Mouse (Mus musculus): Measurements from ENCODE around the gene Stfa1. TPM values are rescaled to one million over a fixed set of nuclear protein-coding genes. Genes with fewer than 3 reads are reported as not detected.
"Not testable (repeated sequence)": the region's sequence is repeated elsewhere in the genome, so short reads cannot be mapped to it uniquely, and the experiment has no call there.

Gene Stfa1
- polyA plus RNA-seq (2014; fragmentation: Nextera tagmentation; extraction: Ambion mirVana) = 55.5 TPM in 2 replicates

GRCm38 (mm10) chr16:36276796-36277195 lies at the start of gene Stfa1:
Gene Stfa1, plus strand, starts transcription at chr16:36276951.
- not testable (repeated sequence) for H3K4me1 ChIP-seq (replicated peaks; ENCODE audit: control insufficient read depth, insufficient read depth, low read length); DNase-seq (ENCODE audit: low spot score); H3K4me3 ChIP-seq (ENCODE audit: low read depth, low read length); H3K9me3 ChIP-seq (ENCODE audit: control insufficient read depth, low read length); ATAC-seq (replicated peaks; ENCODE audit: low FRiP score); H3K9ac ChIP-seq (ENCODE audit: low read depth, low read length); H3K36me3 ChIP-seq (ENCODE audit: control insufficient read depth, insufficient read depth, low read length); H3K27ac ChIP-seq (ENCODE audit: low read depth, low read length); H3K4me2 ChIP-seq; H3K27me3 ChIP-seq (replicated peaks; ENCODE audit: control insufficient read depth, insufficient read depth, low read length)
- WGBS = 77% methylated on average over 4 of the region's 4 CpGs

GRCm38 (mm10) chr16:36260585-36260984 lies 16.2 kb upstream of the Stfa1 start:
- H3K4me3 ChIP-seq (ENCODE audit: low read depth, low read length); H3K27ac ChIP-seq (ENCODE audit: low read depth, low read length); ATAC-seq (replicated peaks; ENCODE audit: low FRiP score); H3K4me2 ChIP-seq; DNase-seq (ENCODE audit: low spot score); H3K9ac ChIP-seq (ENCODE audit: low read depth, low read length); H3K27me3 ChIP-seq (replicated peaks; ENCODE audit: control insufficient read depth, insufficient read depth, low read length); H3K9me3 ChIP-seq (ENCODE audit: control insufficient read depth, low read length); H3K36me3 ChIP-seq (ENCODE audit: control insufficient read depth, insufficient read depth, low read length); H3K4me1 ChIP-seq (replicated peaks; ENCODE audit: control insufficient read depth, insufficient read depth, low read length): not testable (repeated sequence)

- no peak overlapping the region for H3K27ac ChIP-seq (ENCODE audit: low read depth, low read length)
- H3K9me3 ChIP-seq (ENCODE audit: control insufficient read depth, low read length) = no peaks in the 10 kb centered on the region
- ATAC-seq (replicated peaks; ENCODE audit: low FRiP score) (no peak), DNase-seq (ENCODE audit: low spot score) (no peak)
- no peak overlapping the region for H3K4me2 ChIP-seq
- H3K4me1 ChIP-seq (replicated peaks; ENCODE audit: control insufficient read depth, insufficient read depth, low read length) = no peaks in the 10 kb centered on the region
- H3K9ac ChIP-seq (ENCODE audit: low read depth, low read length) = no peak overlapping the region
- 73% methylated on average over 4 of the region's 4 CpGs for WGBS
- no peaks in the 10 kb centered on the region for H3K27me3 ChIP-seq (replicated peaks; ENCODE audit: control insufficient read depth, insufficient read depth, low read length)
- no peaks in the 10 kb centered on the region for H3K36me3 ChIP-seq (ENCODE audit: control insufficient read depth, insufficient read depth, low read length)
- no peak overlapping the region for H3K4me3 ChIP-seq (ENCODE audit: low read depth, low read length)
These were observed 12.4 kb downstream of the Stfa1 start for GRCm38 (mm10) chr16:36289140-36289539.

GRCm38 (mm10) chr16:36307631-36308030 lies 30.9 kb downstream of the Stfa1 start:
- Histone ChIP-seq H3K36me3 (ENCODE audit: control insufficient read depth, insufficient read depth, low read length) (no peaks in the 10 kb centered on the region), H3K9me3 (ENCODE audit: control insufficient read depth, low read length) (no peaks in the 10 kb centered on the region), H3K4me2 (no peak overlapping the region), H3K4me1 (replicated peaks; ENCODE audit: control insufficient read depth, insufficient read depth, low read length) (no peaks in the 10 kb centered on the region), H3K27me3 (replicated peaks; ENCODE audit: control insufficient read depth, insufficient read depth, low read length) (no peaks in the 10 kb centered on the region), H3K9ac (ENCODE audit: low read depth, low read length) (no peak overlapping the region), H3K27ac (ENCODE audit: low read depth, low read length) (no peak overlapping the region), H3K4me3 (ENCODE audit: low read depth, low read length) (no peak overlapping the region)
- DNase-seq (ENCODE audit: low spot score) (no peak), ATAC-seq (replicated peaks; ENCODE audit: low FRiP score) (no peak)
- 53% methylated on average over 4 of the region's 4 CpGs for WGBS

GRCm38 (mm10) chr16:36316111-36316510 lies 39.4 kb downstream of the Stfa1 start:
- DNase-seq (ENCODE audit: low spot score); H3K36me3 ChIP-seq (ENCODE audit: control insufficient read depth, insufficient read depth, low read length); H3K9me3 ChIP-seq (ENCODE audit: control insufficient read depth, low read length); ATAC-seq (replicated peaks; ENCODE audit: low FRiP score); H3K4me1 ChIP-seq (replicated peaks; ENCODE audit: control insufficient read depth, insufficient read depth, low read length); H3K4me2 ChIP-seq; H3K27me3 ChIP-seq (replicated peaks; ENCODE audit: control insufficient read depth, insufficient read depth, low read length); H3K27ac ChIP-seq (ENCODE audit: low read depth, low read length); H3K4me3 ChIP-seq (ENCODE audit: low read depth, low read length); H3K9ac ChIP-seq (ENCODE audit: low read depth, low read length): not testable (repeated sequence)
- WGBS = 84% methylated on average over 6 of the region's 6 CpGs

- Histone ChIP-seq H3K9me3 (ENCODE audit: control insufficient read depth, low read length) (no peaks in the 10 kb centered on the region), H3K9ac (ENCODE audit: low read depth, low read length) (no peak overlapping the region), H3K27ac (ENCODE audit: low read depth, low read length) (no peak overlapping the region), H3K27me3 (replicated peaks; ENCODE audit: control insufficient read depth, insufficient read depth, low read length) (no peaks in the 10 kb centered on the region), H3K4me2 (no peak overlapping the region), H3K4me1 (replicated peaks; ENCODE audit: control insufficient read depth, insufficient read depth, low read length) (no peaks in the 10 kb centered on the region), H3K4me3 (ENCODE audit: low read depth, low read length) (no peak overlapping the region), H3K36me3 (ENCODE audit: control insufficient read depth, insufficient read depth, low read length) (no peaks in the 10 kb centered on the region)
- no peak for DNase-seq (ENCODE audit: low spot score)
- ATAC-seq (replicated peaks; ENCODE audit: low FRiP score) = no peak
These were observed 42.5 kb downstream of the Stfa1 start for GRCm38 (mm10) chr16:36319286-36319685.

GRCm38 (mm10) chr16:36334232-36334631 lies 57.5 kb downstream of the Stfa1 start, which contains the start of gene BC117090:
Gene BC117090, minus strand, starts transcription at chr16:36334332.
- Histone ChIP-seq H3K4me1 (replicated peaks; ENCODE audit: control insufficient read depth, insufficient read depth, low read length) (no peaks in the 10 kb centered on the region), H3K4me3 (ENCODE audit: low read depth, low read length) (no peak within 1 kb of the TSS), H3K4me2 (no peak within 1 kb of the TSS), H3K9me3 (ENCODE audit: control insufficient read depth, low read length) (no peaks in the 10 kb centered on the region), H3K36me3 (ENCODE audit: control insufficient read depth, insufficient read depth, low read length) (no peaks in the 10 kb centered on the region), H3K9ac (ENCODE audit: low read depth, low read length) (no peak within 1 kb of the TSS), H3K27me3 (replicated peaks; ENCODE audit: control insufficient read depth, insufficient read depth, low read length) (no peaks in the 10 kb centered on the region), H3K27ac (ENCODE audit: low read depth, low read length) (no peak within 1 kb of the TSS)
- ATAC-seq (replicated peaks; ENCODE audit: low FRiP score) (no peak), DNase-seq (ENCODE audit: low spot score) (no peak)
- WGBS = 67% methylated on average over 3 of the region's 3 CpGs

Other genes starting within 250 kb of the Stfa1 start
- 4.6 and 6.3 TPM in 2 replicates for gene Wdr5b, start 235.8 kb upstream of the Stfa1 start, polyA plus RNA-seq (2014; fragmentation: Nextera tagmentation; extraction: Ambion mirVana)
- 493 and 545 TPM in 2 replicates for gene Fam162a, start 205.4 kb upstream of the Stfa1 start, polyA plus RNA-seq (2014; fragmentation: Nextera tagmentation; extraction: Ambion mirVana)
- 121 and 137 TPM in 2 replicates for gene Ccdc58, start 205.3 kb upstream of the Stfa1 start, polyA plus RNA-seq (2014; fragmentation: Nextera tagmentation; extraction: Ambion mirVana)
- 0.10 TPM in 1 of 2 replicates, not detected in the other for gene Csta1, start 145.7 kb upstream of the Stfa1 start, polyA plus RNA-seq (2014; fragmentation: Nextera tagmentation; extraction: Ambion mirVana)
- gene Stfa2l1, start 120.1 kb upstream of the Stfa1 start, polyA plus RNA-seq (2014; fragmentation: Nextera tagmentation; extraction: Ambion mirVana) = 4.1 and 5.4 TPM in 2 replicates
- gene Gm5483, start 92.7 kb upstream of the Stfa1 start, polyA plus RNA-seq (2014; fragmentation: Nextera tagmentation; extraction: Ambion mirVana) = 21.3 and 24.8 TPM in 2 replicates
- gene Gm5416, start 66.5 kb upstream of the Stfa1 start, polyA plus RNA-seq (2014; fragmentation: Nextera tagmentation; extraction: Ambion mirVana) = not detected in 2 replicates
- 1.3 TPM in 1 of 2 replicates, not detected in the other for gene 2010005H15Rik, start 55.5 kb upstream of the Stfa1 start, polyA plus RNA-seq (2014; fragmentation: Nextera tagmentation; extraction: Ambion mirVana)
- gene BC117090, start 57.4 kb downstream of the Stfa1 start, polyA plus RNA-seq (2014; fragmentation: Nextera tagmentation; extraction: Ambion mirVana) = not detected in 2 replicates
- gene BC100530, start 90.8 kb downstream of the Stfa1 start, polyA plus RNA-seq (2014; fragmentation: Nextera tagmentation; extraction: Ambion mirVana) = 45.0 and 59.4 TPM in 2 replicates
- 1.6 and 2.3 TPM in 2 replicates for gene Stfa2, start 131.5 kb downstream of the Stfa1 start, polyA plus RNA-seq (2014; fragmentation: Nextera tagmentation; extraction: Ambion mirVana)
- 4.7 and 7.4 TPM in 2 replicates for gene Stfa3, start 178.4 kb downstream of the Stfa1 start, polyA plus RNA-seq (2014; fragmentation: Nextera tagmentation; extraction: Ambion mirVana)